Mouse (Mus musculus) bone marrow, adult 2 months (tissue): ENCODE results near the gene Lrrc57.

Experiments
- CTCF ChIP-seq: fragments of 200-500 bp; IDR thresholded peaks from 2 replicates; pipeline ENCODE4 v1.5.1; 2011; ENCODE audit warnings: low read length, control low read depth; ENCODE audit not compliant: control insufficient read depth, insufficient read depth
- POLR2A ChIP-seq: fragments of 200-500 bp; IDR thresholded peaks from 2 replicates; pipeline ENCODE4 v1.6.1; 2011; ENCODE audit warnings: low read depth, mild to moderate bottlenecking, control low read depth, low read length, borderline replicate concordance; ENCODE audit not compliant: control insufficient read depth

GRCm38 (mm10) chr2:120616279-120617163 lies 7.2 kb upstream of the Lrrc57 start:
- TF ChIP-seq CTCF (no peak), POLR2A (no peak)
